Mouse (Mus musculus) T-helper 17 cell (primary cell): Measurements from ENCODE around the gene Kcnq1.

Experiments
- in situ Hi-C, 2 experiments: fragments of 300-600 bp; cut with MboI, MseI; formaldehyde crosslinking; loops; 1 replicate in 1 of 2; 2 replicates in 1 of 2; pipeline ENCODE4 v1.15.1; 2025; ENCODE audit warnings: high pct_unique_total_duplicates in 2 of 2

The Kcnq1 gene

GRCm38 (mm10) chr7:143261246-143261645 lies 155.1 kb downstream of the Kcnq1 start:
- in situ Hi-C loops: no loop called here

GRCm38 (mm10) chr7:143263557-143263956 lies 157.4 kb downstream of the Kcnq1 start:
- in situ Hi-C loops: no loop called here

DNA sequence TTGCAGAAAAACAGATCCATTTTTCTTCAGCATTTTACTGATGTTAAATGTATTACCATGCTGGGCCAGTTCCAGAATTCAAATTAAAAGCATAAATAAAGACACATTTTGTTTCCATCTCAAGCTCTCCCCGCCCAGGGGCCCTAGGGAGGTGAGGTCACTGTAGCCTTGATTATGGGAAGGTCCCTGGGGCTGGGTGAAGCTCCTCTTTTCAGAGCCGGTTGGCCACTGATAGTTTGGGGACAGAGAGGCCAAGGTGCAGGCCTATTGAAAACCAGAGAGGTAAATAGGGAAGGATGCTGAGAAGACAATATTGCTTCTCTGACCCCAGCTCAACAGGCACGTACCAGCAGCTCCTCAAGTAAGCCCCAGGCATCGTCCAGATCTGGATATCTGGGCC lies 157.8 kb downstream of the Kcnq1 start:
- in situ Hi-C loops: no loop called here

DNA sequence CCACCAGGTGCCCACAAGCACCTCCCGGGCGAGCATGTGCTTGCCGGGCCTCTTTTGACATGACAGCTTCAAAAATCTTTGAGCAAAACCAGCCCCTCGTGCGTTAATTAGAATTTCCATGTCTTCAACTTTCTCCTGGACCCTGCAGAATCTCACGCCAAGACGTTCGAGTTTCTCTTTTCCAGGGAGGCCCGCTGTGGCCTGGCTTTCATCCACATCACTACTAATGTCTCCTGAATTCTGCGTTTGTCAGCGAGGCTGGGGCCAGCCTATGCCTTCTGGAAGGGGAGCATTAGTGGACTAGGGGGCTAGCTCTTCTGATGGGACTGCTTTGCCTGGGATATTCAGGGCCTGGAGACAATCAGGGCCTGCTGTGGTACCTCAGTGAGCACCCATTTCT lies 159.2 kb downstream of the Kcnq1 start:
- in situ Hi-C loops: no loop called here

- in situ Hi-C loops: no loop called here
Observed at GRCm38 (mm10) chr7:143265829-143266438, 159.8 kb downstream of the Kcnq1 start.

DNA sequence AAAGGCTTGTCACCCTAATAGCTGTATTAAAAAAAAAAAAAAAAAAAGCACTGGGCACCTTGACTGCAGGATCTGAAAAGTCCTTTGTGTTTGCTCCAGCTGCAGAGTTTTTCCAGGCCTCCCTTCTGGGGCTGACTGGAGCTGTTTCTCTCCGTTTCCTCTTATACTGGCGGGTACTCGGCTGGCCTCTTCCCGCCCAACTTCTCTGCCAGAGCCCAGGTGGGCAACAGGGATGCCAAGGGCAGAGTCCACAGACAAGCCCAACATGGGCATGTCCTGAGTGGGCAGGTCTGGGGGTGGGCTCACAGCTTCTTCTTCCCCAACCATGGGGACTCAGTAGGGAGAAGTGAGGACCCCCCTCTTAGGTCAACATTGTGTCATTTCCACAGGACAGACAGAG lies 167.6 kb downstream of the Kcnq1 start:
- in situ Hi-C loops: no loop called here

GRCm38 (mm10) chr7:143275030-143275429 lies 168.9 kb downstream of the Kcnq1 start:
- in situ Hi-C loops: no loop called here

DNA sequence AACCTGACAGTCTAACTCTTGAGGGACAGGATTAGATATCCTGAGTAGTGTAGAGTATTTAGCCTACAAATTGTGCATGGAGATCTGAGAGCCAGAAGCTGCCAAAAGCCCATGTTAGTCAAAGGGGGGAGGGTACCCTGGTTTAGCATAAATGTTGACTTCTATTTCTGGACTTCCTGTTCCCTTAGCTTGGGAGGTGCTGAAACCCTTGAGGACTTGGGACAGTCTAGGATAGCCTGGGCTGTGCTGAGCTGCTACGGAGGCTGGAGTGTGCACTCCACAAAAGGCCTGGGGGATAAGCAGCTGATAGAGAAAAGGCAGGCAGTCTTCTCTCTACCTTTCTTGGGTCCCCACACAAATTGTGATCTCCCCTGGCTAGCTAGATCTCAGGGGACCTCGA lies 177.5 kb downstream of the Kcnq1 start:
- in situ Hi-C loops: no loop called here

- in situ Hi-C loops: no loop called here
Observed at GRCm38 (mm10) chr7:143284866-143285265, 178.7 kb downstream of the Kcnq1 start.

GRCm38 (mm10) chr7:143285440-143285839 lies 179.3 kb downstream of the Kcnq1 start:
- in situ Hi-C loops: no loop called here

- in situ Hi-C loops: no loop called here
Observed at GRCm38 (mm10) chr7:143286532-143287290, 180.5 kb downstream of the Kcnq1 start.

- in situ Hi-C loops: no loop called here
Observed at GRCm38 (mm10) chr7:143288135-143288534, 182.0 kb downstream of the Kcnq1 start.

DNA sequence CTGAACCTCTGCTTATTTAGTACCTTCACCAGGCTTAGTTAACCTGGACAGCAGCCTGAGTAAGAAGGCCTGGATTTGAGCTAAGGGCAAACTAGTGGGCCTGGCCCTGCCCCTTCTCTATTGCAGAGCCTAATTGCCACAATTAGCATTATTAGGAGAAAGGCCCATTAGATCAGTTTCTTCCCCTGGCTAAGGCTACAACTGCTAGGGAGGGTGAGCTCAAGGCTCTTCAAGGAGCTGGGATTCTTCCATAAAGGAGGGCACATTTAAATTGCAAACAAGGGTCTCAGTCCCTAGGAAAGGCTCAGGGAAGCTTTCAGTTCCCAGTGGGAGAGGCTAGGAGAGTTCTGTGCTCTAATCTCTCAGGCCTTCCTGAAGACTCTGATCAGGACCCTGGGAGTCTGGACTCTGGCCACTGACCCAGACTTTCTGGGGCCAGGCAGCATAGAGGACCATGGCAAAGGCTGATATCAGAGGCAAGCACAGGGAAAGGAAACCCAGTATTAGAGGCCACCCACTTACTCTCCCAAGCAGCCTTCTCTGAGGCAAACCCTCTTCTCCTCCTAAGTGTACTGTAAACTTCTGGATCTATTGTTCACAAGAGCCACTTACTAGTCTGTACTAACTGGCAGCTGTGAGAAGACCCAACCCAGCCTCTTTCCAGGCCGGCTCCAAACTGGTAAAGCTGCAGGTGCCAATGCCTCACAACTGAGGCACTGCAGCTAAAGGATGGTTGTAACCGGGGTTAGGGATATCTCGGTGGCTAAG lies 183.1 kb downstream of the Kcnq1 start:
- in situ Hi-C loops: no loop called here

GRCm38 (mm10) chr7:143294690-143295355 lies 188.7 kb downstream of the Kcnq1 start:
- in situ Hi-C loops: no loop called here

DNA sequence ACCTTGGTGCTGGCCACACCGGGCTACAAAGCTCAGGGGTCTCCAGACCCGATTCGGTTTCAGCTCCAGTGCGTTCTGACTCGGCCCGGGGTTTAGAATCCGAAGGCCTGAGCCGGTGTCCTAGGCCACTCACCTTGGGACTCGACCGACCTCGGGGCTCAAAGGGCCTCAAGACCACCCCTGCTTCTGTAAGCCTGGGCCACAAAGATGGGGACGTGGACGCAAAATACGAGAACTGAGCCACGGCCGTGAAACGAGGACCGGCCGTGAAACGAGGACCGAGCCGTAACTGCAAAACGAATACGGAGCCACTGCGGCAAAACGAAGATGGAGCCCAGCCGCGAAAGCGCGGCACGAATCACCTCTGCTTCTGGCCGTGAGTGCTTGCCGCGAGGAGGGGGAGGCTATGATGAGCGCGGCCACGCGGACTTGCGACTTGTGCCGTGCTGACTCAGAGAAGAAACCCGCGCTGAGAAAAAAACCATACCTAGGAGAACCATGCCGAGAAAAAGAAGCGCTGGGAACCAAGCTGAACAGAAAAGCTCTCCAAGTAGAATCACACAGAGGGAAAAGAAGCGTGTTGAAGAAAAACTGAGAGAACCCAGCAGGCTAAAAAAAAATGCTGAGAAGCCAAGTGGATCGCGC lies 189.3 kb downstream of the Kcnq1 start:
- in situ Hi-C loops: no loop called here

GRCm38 (mm10) chr7:143296001-143296379 lies 189.8 kb downstream of the Kcnq1 start:
- in situ Hi-C loops: no loop called here

DNA sequence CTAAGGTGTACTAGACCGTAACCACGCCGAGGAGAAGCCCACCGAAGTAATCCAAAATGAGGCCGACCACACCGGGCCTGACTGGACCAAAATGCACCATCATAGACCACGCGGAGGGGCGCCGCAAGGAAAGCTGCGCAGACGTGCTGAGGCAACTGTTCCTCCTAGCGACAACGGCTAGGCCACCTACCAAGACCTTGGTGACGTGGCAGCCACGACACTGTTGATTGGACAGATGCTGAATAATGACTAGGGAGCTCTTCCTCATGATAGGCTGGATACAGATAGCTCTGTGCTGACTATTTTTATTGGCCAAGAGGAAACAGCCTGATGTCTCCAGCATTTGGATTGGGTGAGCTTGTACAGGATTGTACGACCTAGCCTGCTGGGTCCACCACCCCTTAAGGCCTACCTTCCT lies 190.2 kb downstream of the Kcnq1 start:
- in situ Hi-C loops: no loop called here

DNA sequence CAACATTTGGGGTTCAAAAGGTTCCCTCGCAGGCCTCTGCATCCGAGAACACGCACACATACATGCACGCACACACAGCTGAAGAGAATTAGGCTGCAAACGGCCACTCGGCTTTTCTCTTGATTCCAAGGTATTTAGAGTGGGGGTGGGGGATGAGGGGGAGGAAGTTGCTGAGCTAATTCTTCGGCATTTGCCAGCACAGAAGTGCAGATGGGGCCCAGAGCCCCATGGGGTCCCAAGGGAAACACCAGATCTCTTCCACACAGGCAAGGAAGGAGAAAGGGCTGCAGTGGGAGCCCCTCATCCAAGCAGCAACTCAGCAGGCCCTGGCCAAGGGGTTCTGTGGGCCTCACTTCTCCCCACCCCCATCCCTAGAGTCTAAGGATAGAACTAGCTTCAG lies 193.9 kb downstream of the Kcnq1 start:
- in situ Hi-C loops: no loop called here

GRCm38 (mm10) chr7:143300681-143301080 lies 194.5 kb downstream of the Kcnq1 start:
- in situ Hi-C loops: no loop called here

GRCm38 (mm10) chr7:143302156-143302555 lies 196.0 kb downstream of the Kcnq1 start:
- in situ Hi-C loops: no loop called here

- in situ Hi-C loops: no loop called here
Observed at GRCm38 (mm10) chr7:143302593-143303238, 196.6 kb downstream of the Kcnq1 start.
